Mouse (Mus musculus) kidney, adult 2 months (tissue): ENCODE results near the gene Usp43. TPM values are rescaled to one million over a fixed set of nuclear protein-coding genes. Genes with fewer than 3 reads are reported as not detected.

ENCODE experiments used
- DNase-seq: peaks from one replicate; pipeline ENCODE4 v3.0.0; 2021
- H3K27ac ChIP-seq: fragments of 200-500 bp; 2 replicates; pipeline ENCODE4 v1.5.1; 2012; ENCODE audit warnings: low read depth, low read length, control low read depth, inconsistent platforms; ENCODE audit not compliant: insufficient read depth
- H3K27me3 ChIP-seq: fragments of 200-500 bp; replicated peaks from 2 replicates; pipeline ENCODE4 v1.6.1; 2012; ENCODE audit warnings: mild to moderate bottlenecking, moderate library complexity, low read length, inconsistent platforms; ENCODE audit not compliant: control insufficient read depth, insufficient read depth
- H3K36me3 ChIP-seq: fragments of 200-500 bp; 2 replicates; pipeline ENCODE4 v1.6.1; 2012; ENCODE audit warnings: mild to moderate bottlenecking, moderate library complexity, low read length, inconsistent platforms; ENCODE audit not compliant: control insufficient read depth, insufficient read depth
- H3K4me1 ChIP-seq: fragments of 200-500 bp; 2 replicates; pipeline ENCODE4 v1.6.1; 2011; ENCODE audit warnings: low read length; ENCODE audit not compliant: control insufficient read depth, insufficient read depth
- H3K4me3 ChIP-seq: fragments of 200-500 bp; 2 replicates; pipeline ENCODE4 v1.5.1; 2011; ENCODE audit warnings: mild to moderate bottlenecking, low read depth, low read length, control low read depth; ENCODE audit not compliant: insufficient read depth
- CTCF ChIP-seq: fragments of 200-500 bp; conservative IDR thresholded peaks from 2 replicates; pipeline ENCODE4 v1.5.1; 2011; ENCODE audit warnings: low read depth, mild to moderate bottlenecking, control low read depth, low read length, moderate library complexity, mixed read lengths; ENCODE audit not compliant: insufficient read depth, insufficient read length
- POLR2A ChIP-seq: fragments of 200-500 bp; IDR thresholded peaks from one replicate; pipeline ENCODE4 v1.6.1; 2011; ENCODE audit warnings: low read depth, low read length, control low read depth
- WGBS: fragments of 180-500 bp; shearing (Covaris S2); methylation state at CpG from one replicate; pipeline ENCODE4 v1.1.7; 2018; 5-methylcytosine and 5-hydroxymethylcytosine counted together
- polyA plus RNA-seq: library from polyadenylated mRNA; depleted of rRNA; stranded (reverse); fragments of >200 nt; gene quantifications from 2 replicates; pipeline ENCODE4 v1.2.3, GENCODE M21; 2012

Usp43 gene
- polyA plus RNA-seq, 1 experiment, result 3.0 TPM

- Histone ChIP-seq H3K27ac (peak overlapping the region; percentile 81), H3K4me3 (peak overlapping the region; percentile 78), H3K36me3 (no peaks in the 10 kb centered on the region), H3K27me3 (no peaks in the 10 kb centered on the region), H3K4me1 (peaks cover 3% of the 10 kb centered on the region; the same call in 1 of the 2 replicates)
- peak; percentile 96 for DNase-seq
- under 1% methylated on average over 12 of the region's 12 CpGs for WGBS
- TF ChIP-seq POLR2A, result no peak
These were observed 787 bp upstream of the Usp43 start for GRCm38 (mm10) chr11:67922755-67923125.

- DNase-seq, result peak; percentile 83
These were observed 694 bp downstream of the Usp43 start for GRCm38 (mm10) chr11:67921091-67921826.

GRCm38 (mm10) chr11:67920226-67920960 lies 1.6 kb downstream of the Usp43 start:
- WGBS, result 66% methylated on average over 9 of the region's 9 CpGs
- TF ChIP-seq POLR2A (no peak), CTCF (no peak)
- H3K27me3 ChIP-seq, result no peaks in the 10 kb centered on the region
- peaks cover 3% of the 10 kb centered on the region; the same call in 1 of the 2 replicates for H3K4me1 ChIP-seq
- H3K27ac ChIP-seq, result no peak overlapping the region; the same call in 1 of the 2 replicates
- no peak for DNase-seq
- peak overlapping the region; percentile 78 for H3K4me3 ChIP-seq
- no peaks in the 10 kb centered on the region for H3K36me3 ChIP-seq

More at GRCm38 (mm10) chr11:67921091-67921826, 694 bp downstream of the Usp43 start:
- no peaks in the 10 kb centered on the region for H3K36me3 ChIP-seq
- H3K27me3 ChIP-seq, result no peaks in the 10 kb centered on the region
- TF ChIP-seq CTCF (no peak), POLR2A (no peak)
- peaks cover 3% of the 10 kb centered on the region; the same call in 1 of the 2 replicates for H3K4me1 ChIP-seq
- peak overlapping the region; percentile 47 for H3K27ac ChIP-seq
- H3K4me3 ChIP-seq, result peak overlapping the region; percentile 78
- 6% methylated on average over 47 of the region's 47 CpGs for WGBS

GRCm38 (mm10) chr11:67919593-67919992 lies 2.4 kb downstream of the Usp43 start:
- no peaks in the 10 kb centered on the region for H3K36me3 ChIP-seq
- 72% methylated on average over 5 of the region's 5 CpGs for WGBS
- peak overlapping the region; percentile 22; the same call in 1 of the 2 replicates for H3K27ac ChIP-seq
- TF ChIP-seq POLR2A (no peak), CTCF (no peak)
- no peaks in the 10 kb centered on the region for H3K27me3 ChIP-seq
- peak; percentile 35 for DNase-seq
- no peak overlapping the region for H3K4me3 ChIP-seq
- H3K4me1 ChIP-seq, result peaks cover 3% of the 10 kb centered on the region; the same call in 1 of the 2 replicates

- Histone ChIP-seq H3K4me3 (no peak overlapping the region), H3K27me3 (no peaks in the 10 kb centered on the region), H3K4me1 (peaks cover 3% of the 10 kb centered on the region; the same call in 1 of the 2 replicates), H3K36me3 (no peaks in the 10 kb centered on the region), H3K27ac (no peak overlapping the region; the same call in 1 of the 2 replicates)
- DNase-seq, result peak; percentile 72
- TF ChIP-seq CTCF (no peak), POLR2A (no peak)
- 60% methylated on average over 3 of the region's 3 CpGs for WGBS
These were observed 4.8 kb downstream of the Usp43 start for GRCm38 (mm10) chr11:67917126-67917525.

- Histone ChIP-seq H3K4me3 (no peak overlapping the region), H3K27ac (no peak overlapping the region), H3K36me3 (no peaks in the 10 kb centered on the region), H3K4me1 (no peaks in the 10 kb centered on the region), H3K27me3 (no peaks in the 10 kb centered on the region)
- WGBS, result 80% methylated on average over 5 of the region's 5 CpGs
- no peak for DNase-seq
- TF ChIP-seq CTCF, result no peak
- TF ChIP-seq POLR2A, result no peak
These were observed 10.9 kb downstream of the Usp43 start for GRCm38 (mm10) chr11:67911074-67911473.

GRCm38 (mm10) chr11:67903756-67904155 lies 18.2 kb downstream of the Usp43 start:
- H3K4me1 ChIP-seq, result no peaks in the 10 kb centered on the region
- TF ChIP-seq POLR2A, result no peak
- TF ChIP-seq CTCF, result no peak
- H3K27me3 ChIP-seq, result no peaks in the 10 kb centered on the region
- DNase-seq, result no peak
- no peaks in the 10 kb centered on the region for H3K36me3 ChIP-seq
- WGBS, result 89% methylated on average over 4 of the region's 4 CpGs
- no peak overlapping the region for H3K27ac ChIP-seq
- H3K4me3 ChIP-seq, result no peak overlapping the region
